Mouse (Mus musculus): ENCODE results near the gene Gatd1.

Gene Gatd1

DNA sequence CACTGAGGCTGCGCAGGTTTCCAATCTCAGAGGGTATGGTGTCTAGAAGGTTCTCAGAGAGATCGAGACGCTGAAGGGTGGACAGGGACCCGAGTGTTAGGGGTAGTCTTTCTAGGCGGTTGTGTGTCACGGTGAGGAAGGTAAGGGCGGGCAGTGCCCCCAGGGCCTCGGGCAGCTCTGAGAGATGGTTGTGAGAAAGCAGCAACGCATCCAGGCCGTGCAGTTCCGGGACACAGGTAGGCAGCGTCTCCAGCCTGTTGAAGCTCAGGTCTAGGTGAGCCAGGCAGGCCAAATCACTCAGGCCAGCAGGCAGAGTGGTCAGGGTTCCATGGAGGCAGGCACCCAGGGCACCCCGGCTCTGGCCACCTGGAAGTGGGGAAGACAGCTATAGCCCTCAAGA is 28.3 kb upstream of the Gatd1 start:
- DNase-seq (ENCODE audit: low read depth, low spot score): no peak

DNA sequence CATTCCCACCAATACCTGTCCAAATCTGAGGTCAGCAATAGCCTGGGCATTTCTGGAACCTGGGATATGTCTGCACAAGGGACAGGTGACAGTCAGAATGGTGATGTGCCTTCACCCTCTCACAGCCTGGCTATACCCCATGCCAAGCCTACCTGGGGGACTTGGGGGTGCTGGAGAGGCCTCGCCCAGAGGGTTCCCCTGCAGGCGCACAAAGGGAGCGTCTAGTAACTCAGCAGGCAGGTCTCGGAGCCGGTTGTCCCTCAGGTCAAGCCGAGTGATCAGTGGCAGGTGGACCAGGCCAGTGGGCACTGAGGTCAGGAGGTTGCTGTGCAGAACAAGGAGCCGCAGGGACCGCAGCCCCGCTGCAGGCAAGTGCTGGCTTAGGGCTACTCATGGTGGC is 27.5 kb upstream of the Gatd1 start:
- DNase-seq (ENCODE audit: low read depth, low spot score): no peak

DNA sequence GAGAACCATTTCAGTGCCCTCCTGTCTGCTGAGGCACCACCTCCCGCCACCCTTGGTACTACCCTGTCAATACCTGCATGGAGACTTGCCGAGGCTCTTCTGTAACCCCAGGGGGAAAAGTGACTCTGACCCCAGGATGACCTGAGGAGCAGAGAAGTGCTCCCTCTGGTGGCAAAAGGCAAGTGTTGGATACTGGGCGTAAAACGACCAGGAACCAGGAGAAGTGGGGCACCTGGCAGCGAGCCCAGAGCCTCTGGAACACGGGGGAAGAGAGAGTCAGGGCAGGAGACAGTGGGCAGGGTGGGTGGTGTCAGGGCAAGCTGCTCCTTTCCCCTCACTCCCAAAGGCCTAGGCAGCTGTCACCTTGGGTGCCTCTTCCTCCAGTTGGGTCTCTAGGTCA is 26.7 kb upstream of the Gatd1 start:
- peak; percentile 91 for DNase-seq (ENCODE audit: low read depth, low spot score)

GRCm38 (mm10) chr7:141439811-141440210 is 25.9 kb upstream of the Gatd1 start:
- no peak for DNase-seq (ENCODE audit: low read depth, low spot score)

DNA sequence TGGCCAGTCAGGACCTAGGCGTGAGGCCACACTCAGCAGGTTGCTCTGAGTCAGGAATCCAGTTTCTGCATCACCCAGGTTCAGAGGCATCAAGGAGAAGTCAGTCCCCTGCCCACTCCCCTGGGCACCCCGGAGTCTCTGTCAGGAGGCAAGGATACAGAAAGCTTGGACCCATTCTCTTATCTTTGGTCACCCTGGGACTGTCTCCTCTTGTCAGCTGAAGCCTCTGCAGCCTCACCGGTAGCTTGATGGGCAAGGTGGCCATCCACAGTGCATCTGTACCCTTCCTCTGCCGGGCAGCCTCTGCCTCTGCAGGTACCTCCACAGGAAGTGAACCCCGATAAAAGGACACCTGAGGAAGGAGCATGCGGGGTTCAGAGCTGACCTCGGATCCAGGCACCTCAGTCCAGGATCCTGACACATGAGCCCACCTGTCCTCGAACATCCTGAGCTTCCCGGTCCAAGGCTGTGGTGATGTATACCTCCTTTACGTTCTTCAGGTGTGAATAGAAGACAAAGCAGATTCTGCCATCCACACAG is 25.3 kb upstream of the Gatd1 start:
- no peak for DNase-seq (ENCODE audit: low read depth, low spot score)

DNA sequence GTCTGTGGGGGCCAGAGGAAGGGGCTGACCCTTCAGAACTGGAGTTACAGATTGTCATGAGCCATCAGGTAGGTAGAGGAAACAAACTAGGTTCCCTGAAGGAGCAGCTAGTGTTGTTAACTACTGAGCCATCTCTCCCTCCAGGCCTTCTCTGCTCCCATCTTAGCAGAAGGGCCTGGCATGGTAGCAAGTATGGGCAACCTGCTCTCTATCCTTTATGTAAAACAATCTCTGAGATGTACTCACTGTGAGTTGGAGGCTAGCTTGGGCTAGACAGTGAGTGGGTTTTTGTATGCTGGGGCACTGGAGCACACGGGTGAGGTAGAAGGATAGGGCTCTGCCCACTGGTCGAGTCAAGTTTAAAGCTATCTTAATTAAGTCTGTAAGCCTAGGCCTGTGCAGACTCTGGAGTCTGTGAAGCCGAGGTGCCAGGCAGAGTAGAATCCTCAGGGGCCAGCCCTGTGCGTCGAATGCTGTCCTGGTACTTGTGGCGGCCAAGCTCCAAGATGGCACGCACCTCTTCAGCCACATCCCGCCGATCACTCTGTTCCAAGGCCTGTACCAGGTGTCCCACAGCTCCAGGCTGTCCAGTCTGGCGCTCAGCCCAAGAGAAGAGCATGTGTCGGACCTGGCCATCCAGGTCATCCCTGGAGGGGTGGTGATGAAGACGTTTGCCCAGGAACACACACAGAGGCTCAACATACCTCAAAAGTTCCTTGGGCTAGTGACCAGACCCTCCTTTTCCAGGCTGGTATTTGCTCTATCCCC is 24.4 kb upstream of the Gatd1 start:
- no peak for DNase-seq (ENCODE audit: low read depth, low spot score)

DNA sequence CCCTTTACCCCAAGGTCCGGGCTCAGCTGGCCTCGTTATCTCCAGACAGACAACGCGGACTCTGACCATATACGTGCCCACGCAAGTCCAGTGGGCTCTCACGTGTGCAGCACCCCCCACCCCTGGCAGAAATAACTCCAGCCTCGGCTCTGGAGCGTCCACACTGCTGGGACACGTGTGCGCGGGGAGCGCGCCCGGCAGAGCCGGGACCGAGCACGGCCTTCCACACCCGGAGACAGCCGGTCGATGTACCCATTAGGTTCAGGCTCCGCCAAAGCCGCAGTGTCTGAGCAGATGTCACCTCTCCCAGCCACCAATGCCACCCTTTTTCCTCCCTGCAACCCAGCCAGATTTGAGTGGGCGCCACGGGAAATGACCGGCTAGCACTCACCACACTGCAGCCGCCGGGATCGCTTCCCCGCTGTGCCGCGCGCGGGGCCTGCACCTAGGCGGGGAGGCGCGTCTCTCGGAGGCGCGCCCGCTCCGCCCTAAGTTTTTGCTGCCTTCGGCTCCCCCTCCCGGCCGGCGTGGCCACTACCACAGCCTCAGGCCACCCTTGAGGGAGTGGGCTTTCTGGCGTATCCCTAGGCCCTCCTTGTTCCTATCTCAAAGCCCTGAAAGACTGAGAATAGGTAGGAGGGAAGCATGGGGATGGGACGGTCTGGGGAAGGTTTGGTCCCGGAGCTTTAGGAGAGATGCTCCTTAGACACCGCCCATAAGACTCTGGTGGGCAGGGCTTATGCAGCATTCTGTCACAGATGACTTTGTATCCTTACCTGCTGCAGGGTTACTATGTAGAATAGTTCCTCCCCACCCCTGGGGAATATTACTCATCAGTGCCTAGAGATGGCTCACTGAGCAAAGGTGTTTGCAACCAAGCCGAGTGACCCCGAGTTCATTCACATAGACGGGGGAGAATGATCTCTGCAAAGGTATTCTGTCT is 23.5 kb upstream of the Gatd1 start, which contains the start of gene Slc25a22:
Gene Slc25a22, minus strand, starts transcription at position 715 of the 943 bp plus-strand sequence.
- DNase-seq (ENCODE audit: low read depth, low spot score): peak; percentile 94

GRCm38 (mm10) chr7:141436523-141436892 is 22.6 kb upstream of the Gatd1 start:
- no peak for DNase-seq (ENCODE audit: low read depth, low spot score)

DNA sequence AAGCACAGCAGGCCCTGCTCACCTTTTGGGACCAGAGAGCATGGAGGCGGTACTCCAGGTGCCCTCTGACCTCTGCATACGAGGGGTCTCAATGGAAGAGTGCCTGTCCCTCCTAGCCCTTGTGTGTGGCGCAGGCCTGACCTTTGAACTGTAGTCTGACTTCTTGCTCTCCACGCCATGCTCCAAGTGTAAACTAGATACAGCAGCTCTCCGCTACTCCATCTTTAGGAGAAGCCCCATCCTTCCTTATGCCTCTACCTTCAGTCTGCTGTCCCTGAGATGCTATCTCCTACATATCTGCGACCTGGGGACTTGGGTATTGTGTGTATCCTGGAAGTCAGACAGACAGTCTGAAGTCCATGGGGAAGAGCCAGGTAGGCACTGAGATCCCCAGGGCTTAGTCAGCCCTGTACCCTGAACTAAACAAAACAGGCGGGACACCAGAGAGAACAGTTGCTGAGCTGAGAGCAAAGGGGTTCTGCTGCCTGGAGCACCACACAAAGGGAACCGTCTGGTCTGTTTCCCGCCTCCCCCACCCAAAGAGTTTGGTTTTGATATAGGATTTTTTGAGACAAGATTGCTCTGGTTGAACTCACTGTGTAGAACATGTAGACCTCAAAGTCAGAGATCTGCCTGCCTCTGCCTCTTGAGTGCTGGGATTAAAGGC is 22.1 kb upstream of the Gatd1 start:
- DNase-seq (ENCODE audit: low read depth, low spot score): no peak

DNA sequence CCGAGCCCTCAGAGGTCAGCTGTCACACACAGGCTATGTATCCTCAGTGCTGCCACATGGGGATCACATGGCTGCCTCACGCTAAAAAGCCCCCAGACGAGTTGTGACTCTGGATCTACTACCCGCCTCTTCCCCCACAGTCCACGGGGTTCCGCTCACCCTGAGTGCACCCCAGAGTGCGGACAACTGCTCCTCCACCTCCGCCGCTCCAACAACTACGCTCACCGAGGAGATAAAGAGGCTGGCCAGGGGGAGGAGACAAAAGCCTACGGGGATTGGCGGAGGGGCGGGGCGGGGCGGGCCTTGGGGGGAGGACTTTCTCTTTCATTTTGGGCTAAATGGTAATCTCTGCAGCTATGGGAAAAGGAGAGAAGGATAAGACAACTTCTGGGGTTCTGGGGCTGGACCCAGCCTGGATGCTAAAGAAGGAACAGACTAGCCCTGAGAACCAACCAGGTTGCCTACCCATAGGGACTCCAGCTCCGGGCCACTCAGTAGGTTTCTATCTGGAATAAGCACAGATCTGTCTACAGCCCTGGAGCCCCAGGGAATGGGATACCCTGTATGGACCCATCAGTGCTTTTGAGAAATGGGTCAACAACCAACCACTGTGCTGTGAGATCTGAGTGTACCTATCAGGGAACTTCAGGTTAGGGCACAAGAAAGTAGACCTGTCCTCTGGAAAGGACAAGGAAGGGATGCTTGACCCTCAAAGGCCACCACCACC is 21.4 kb upstream of the Gatd1 start:
- peak; percentile 66 for DNase-seq (ENCODE audit: low read depth, low spot score)

DNA sequence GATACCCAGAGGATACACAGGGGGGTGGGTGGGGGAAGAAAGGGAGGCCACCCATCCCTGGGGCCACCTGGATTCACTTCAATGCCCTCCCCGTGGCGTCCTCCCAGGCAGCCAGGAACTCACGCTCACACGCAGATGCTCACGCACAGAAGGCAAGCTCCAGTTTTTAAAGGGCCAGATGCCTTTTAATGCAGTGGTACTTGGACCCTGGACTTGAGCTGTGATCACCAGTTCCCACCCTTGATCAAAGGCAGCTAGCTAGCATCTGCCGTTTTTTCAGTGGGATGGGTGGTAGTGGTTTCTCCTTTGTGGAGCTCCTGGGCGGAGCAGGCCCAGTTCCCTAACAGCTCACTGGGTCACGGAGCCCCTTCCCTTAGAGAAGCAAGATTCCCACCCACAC is 20.5 kb upstream of the Gatd1 start:
- DNase-seq (ENCODE audit: low read depth, low spot score): peak; percentile 60

DNA sequence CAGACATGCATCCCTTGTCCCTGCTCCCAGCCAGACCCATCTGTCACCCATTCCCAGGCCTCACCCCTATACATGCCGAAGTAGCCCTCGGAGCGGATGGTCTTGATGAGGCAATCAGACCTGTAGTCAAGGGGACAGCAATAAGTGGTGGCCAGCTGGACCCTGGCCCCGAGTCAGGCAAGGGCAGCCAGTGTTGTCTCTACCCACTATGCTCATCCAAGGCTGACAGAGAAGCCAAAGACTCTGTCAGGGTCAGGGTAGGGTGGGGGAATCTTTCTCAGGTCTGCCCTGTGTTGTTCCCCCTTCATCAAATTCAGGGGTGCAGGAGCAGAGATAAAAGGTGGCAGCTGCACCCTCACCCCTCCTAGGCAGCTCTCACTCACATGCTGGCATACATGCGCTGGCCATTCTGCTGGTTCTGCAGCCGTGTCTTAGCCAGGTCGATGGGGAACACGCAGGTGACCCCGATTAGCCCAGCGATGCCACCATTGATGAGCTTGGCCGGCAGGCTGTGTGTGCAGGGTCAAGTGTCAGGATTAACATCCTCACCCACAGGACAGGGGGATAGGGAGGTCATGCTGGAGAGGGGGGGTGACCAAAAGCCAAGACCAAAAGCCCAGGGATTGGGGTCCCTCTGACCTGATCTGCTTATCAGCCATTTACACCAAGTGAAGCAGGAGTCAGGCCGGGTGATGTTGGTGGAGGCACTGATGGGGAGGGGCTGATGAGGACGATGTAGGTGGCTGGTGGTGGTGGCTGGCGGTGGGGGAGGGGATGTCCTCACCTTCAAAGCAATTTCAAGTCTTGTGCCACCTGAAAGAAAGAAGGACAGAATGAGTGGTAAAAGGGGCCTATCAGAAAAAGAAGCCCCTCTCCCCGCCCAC is 19.8 kb upstream of the Gatd1 start:
- DNase-seq (ENCODE audit: low read depth, low spot score): no peak

DNA sequence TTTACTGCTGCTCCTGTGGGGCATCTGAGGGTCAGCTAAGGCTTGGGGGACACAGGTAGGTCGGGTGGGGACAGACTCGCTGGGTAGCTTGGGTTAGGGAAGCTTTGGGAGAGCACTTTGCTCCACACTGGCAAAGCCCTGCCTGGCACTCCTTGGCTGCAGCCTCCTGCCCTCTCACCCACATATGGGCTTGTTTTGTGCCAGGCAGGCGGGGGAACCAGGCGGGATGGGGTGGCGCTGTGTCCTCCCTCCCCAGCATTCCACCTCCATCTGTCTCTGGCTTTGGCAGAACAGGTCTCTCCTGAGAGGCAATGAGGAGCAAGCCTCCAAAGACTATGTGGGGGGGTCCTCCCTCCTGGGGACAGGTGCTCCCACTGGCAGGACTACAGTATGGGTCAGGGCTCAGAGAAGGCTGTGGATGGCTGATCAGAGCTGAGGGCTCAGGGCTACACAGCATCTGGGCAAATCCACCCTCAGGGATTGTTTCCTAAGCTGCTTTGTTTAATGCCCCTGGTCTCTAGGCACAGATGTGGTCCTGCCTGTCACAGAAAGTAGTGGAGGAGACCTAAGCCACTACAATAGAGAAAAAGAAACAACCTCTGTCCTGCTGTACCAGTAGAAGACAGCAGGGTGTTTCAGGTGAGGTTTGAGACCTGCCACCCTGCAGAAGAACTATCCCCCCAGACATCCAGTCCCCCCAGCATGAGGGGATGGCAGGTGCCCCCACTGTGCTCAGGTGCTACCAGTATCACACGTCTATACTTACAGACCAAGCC is 19.0 kb upstream of the Gatd1 start:
- no peak for DNase-seq (ENCODE audit: low read depth, low spot score)

DNA sequence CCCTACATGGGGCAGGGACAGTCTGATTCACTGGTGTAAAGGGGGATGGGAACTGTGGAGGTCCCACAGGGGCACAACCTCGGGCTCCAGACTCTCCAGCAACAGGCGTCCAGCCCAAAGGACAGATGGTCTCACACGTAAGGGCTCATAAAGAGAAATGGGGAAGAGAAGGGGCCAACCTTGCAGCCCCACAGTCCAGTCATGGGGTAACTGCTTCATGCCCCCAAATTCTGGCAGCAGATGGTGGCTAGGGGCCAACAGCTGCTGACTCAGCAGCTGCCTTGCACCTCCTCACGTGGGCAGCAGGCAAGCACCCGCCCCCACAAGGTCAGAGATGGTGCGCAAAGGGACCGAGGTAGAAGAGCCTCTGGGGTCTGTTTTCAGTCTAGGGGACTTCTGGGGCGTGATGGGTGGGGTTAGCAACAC is 18.3 kb upstream of the Gatd1 start:
- no peak for DNase-seq (ENCODE audit: low read depth, low spot score)

- DNase-seq (ENCODE audit: low read depth, low spot score): no peak
Measured at GRCm38 (mm10) chr7:141431434-141432185, 17.7 kb upstream of the Gatd1 start.

GRCm38 (mm10) chr7:141430585-141431240 is 16.8 kb upstream of the Gatd1 start:
- no peak for DNase-seq (ENCODE audit: low read depth, low spot score)

DNA sequence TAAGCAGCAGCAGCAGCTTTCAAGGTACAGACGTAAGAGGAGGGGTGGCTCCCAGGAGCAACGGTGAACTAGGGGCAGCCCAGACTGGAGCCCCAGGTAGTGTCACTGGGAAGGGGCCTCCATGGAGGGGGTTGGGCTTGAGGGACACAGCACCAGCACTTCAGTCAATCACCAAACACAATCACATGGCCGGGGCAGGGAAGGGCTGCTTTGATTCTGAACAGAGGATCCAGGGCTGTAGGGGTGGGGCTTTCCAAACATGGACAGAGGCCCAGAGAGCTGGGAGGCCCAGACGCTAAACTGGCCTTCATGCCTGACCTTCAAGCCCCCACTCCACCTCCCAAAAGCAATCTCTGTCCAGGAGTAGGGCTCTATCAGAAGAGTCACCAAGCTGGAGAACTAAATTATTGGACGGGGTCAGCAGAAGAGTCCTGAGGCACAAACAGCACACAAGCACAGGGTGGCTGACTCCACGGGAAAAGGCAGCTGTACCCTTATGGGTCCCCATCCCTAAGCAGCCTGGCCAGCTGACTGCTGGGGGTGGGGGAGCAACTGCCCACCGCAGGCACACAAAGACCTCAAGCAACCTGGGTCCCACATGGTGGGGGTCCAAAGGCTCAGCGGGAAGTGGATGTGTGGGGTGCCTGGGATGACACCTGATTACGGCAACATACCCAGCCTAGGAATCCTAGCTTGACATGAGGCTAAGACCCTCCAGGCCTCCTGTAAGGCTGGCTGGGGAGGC is 16.1 kb upstream of the Gatd1 start:
- no peak for DNase-seq (ENCODE audit: low read depth, low spot score)

Measured in ZHBTc4 (cell line).